Mouse (Mus musculus): ENCODE results near the gene Timm13. TPM values are rescaled to one million over a fixed set of nuclear protein-coding genes. Genes with fewer than 3 reads are reported as not detected.

Gene Timm13
- polyA plus RNA-seq (2015; fragmentation: Nextera tagmentation; extraction: Ambion mirVana): 318 and 330 TPM in 2 replicates

DNA sequence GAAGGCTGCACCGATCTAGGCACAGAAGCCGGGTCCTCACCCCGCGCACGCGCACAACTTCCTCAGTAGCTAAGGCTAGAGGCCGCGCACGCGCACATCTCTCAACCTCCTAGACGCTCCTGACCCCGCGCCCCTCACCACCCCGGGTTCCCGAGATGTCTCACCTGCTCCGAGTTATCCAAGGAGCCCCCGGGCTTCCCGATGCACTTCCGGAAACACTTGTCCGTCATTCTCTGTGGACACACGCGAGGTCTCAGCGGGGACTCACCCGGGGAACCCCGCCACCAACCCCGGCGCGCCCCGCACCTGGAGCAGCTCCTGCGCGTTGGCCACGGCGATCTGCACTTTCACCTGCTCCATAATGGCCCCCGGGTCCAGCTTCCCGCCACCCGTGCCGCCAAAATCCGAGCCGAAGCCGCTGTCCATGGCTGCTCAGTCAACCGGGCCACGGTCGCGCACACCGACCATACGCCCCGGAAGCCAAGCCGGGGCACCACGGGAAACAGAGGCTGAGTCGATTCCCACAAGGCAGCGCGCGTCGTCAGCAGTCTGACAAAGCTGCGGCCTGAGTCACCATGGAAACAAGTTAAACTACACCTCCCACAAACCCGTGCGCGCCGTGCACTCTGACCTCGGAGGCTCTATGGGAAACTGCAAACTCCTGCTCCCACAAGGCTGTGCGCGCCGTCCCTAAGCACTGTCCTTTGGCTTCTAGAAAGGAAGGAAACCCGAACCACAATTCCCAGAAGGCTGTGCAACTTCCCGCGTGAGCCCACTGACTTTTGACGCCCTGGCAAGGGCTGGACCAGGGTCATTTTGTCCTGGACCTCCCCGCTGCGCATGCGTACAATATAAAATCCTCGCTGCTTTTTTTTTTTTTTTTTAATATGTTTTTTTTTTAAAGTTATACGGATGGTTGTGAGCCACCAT, at the start of gene Timm13:
Gene Timm13 (minus strand): TSS at position 652 of the 930 bp plus-strand sequence.
- peak; percentile 96 for ATAC-seq (replicated peaks)
- Histone ChIP-seq H3K4me3 (peak within 1 kb of the TSS; percentile 84), H3K4me2 (peak within 1 kb of the TSS; percentile 76), H3K27ac (peak within 1 kb of the TSS; percentile 89), H3K27me3 (replicated peaks) (no peaks in the 10 kb centered on the region), H3K36me3 (replicated peaks) (peaks cover 35% of the 10 kb centered on the region), H3K9ac (peak within 1 kb of the TSS; percentile 83), H3K4me1 (peaks cover 19% of the 10 kb centered on the region), H3K9me3 (no peaks in the 10 kb centered on the region)
- WGBS: under 1% methylated on average over 72 of the region's 72 CpGs

DNA sequence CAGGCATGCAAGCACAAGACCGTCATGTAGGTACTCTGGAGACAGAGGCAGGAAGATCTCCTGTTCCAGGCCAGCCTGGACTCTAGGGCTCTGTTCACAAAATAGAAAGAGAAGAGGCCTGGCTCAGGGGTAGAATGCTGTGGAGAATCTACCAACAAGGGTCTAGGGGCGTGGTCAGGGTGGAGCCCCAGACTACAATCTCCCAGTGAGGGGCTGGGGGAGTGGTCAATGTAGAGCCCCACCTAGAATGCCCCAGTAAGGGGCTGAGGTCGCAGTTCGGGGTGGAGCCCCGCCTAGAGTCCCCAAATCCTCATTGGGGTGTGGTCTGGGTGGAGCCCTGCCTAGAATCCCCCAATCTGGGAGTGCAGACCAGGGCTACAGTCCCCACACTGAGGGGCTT, 49.5 kb upstream of the Timm13 start:
- Histone ChIP-seq H3K9ac (no peak overlapping the region), H3K4me1 (0 out of 2 replicates have a peak, but pooled peaks cover 3% of the 10 kb centered on the region), H3K9me3 (no peaks in the 10 kb centered on the region), H3K4me2 (no peak overlapping the region), H3K4me3 (no peak overlapping the region), H3K36me3 (replicated peaks) (no peaks in the 10 kb centered on the region), H3K27me3 (replicated peaks) (no peaks in the 10 kb centered on the region; the same call in 1 of the 2 replicates), H3K27ac (no peak overlapping the region)
- WGBS: 31% methylated on average over 5 of the region's 5 CpGs
- ATAC-seq (replicated peaks): no peak

DNA sequence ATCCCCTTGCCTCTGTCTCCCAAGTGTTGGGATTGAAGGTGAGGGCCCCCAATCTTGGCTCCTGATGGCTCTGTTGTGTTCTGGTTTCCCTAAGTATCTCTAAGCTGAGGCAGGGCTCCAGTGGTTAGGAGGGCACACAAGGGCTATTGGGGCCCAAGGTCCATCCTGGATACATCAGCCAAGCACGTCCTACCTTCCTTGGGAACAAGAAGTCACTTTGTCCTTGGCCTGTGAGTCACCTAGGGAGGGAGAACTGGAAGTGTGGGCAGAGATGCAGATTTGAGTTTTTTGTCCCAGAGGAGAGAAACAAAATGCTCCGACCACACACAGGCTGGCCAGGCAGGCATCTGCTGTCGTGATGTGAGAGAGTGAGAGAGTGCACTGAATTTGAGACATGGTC, 48.3 kb upstream of the Timm13 start:
- no peaks in the 10 kb centered on the region for H3K4me1 ChIP-seq
- no peak for ATAC-seq (replicated peaks)
- 76% methylated on average over 3 of the region's 3 CpGs for WGBS
- H3K9me3 ChIP-seq: no peaks in the 10 kb centered on the region
- no peak overlapping the region for H3K4me2 ChIP-seq
- H3K27me3 ChIP-seq (replicated peaks): no peaks in the 10 kb centered on the region; the same call in 1 of the 2 replicates
- no peak overlapping the region for H3K4me3 ChIP-seq
- H3K36me3 ChIP-seq (replicated peaks): no peaks in the 10 kb centered on the region
- no peak overlapping the region for H3K9ac ChIP-seq
- no peak overlapping the region for H3K27ac ChIP-seq

DNA sequence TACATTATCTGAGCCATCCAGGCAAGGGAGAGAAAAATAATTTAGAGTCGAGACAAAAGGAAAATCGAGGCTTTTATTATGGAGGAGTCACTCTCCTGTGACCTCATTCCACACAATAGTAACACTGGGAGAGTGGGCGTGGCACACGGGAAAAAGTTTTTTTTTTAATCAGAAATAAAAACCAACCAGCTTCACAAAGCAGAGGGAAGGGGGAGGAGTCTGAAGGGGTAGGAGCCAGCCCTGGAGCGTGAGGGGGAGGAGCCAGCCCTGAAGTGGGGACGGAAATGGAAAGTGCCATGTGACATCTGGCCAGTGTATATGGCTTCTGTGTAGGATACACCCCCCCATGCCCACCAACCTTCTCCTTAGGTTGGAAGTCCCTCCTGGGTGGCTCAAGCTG, 47.8 kb upstream of the Timm13 start:
- 25% methylated on average over 6 of the region's 6 CpGs for WGBS
- no peak overlapping the region for H3K4me2 ChIP-seq

DNA sequence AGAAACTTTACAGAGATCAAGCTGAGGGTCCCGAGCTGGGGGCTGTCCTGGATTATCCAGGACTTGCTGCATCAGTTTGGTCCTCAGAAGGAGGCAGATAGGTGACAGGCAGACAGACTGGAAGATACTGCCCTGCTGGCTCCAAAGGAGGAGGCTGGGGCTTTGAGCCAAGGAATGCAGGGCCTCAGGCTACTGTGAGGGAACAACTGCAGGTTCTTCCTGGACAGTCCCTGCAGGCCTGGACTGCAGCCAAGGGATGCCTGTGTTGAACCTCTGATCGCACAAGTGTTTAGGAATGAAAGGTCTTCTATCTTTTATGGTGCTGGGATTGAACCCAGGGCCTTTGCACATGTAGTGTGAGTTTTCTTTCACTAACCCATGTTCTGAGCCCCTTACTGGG, 47.0 kb upstream of the Timm13 start:
- H3K4me3 ChIP-seq: no peak overlapping the region
- no peaks in the 10 kb centered on the region for H3K4me1 ChIP-seq
- no peak overlapping the region for H3K27ac ChIP-seq
- H3K36me3 ChIP-seq (replicated peaks): no peaks in the 10 kb centered on the region
- H3K9me3 ChIP-seq: no peaks in the 10 kb centered on the region
- no peaks in the 10 kb centered on the region; the same call in 1 of the 2 replicates for H3K27me3 ChIP-seq (replicated peaks)
- 59% methylated on average over 2 of the region's 2 CpGs for WGBS
- no peak for ATAC-seq (replicated peaks)
- H3K9ac ChIP-seq: no peak overlapping the region
- no peak overlapping the region for H3K4me2 ChIP-seq

More for the DNA sequence above, 47.8 kb upstream of the Timm13 start:
- Histone ChIP-seq H3K4me3 (no peak overlapping the region), H3K4me1 (no peaks in the 10 kb centered on the region), H3K9ac (no peak overlapping the region), H3K9me3 (no peaks in the 10 kb centered on the region), H3K36me3 (replicated peaks) (no peaks in the 10 kb centered on the region), H3K27me3 (replicated peaks) (no peaks in the 10 kb centered on the region; the same call in 1 of the 2 replicates), H3K27ac (no peak overlapping the region)
- ATAC-seq (replicated peaks): no peak

DNA sequence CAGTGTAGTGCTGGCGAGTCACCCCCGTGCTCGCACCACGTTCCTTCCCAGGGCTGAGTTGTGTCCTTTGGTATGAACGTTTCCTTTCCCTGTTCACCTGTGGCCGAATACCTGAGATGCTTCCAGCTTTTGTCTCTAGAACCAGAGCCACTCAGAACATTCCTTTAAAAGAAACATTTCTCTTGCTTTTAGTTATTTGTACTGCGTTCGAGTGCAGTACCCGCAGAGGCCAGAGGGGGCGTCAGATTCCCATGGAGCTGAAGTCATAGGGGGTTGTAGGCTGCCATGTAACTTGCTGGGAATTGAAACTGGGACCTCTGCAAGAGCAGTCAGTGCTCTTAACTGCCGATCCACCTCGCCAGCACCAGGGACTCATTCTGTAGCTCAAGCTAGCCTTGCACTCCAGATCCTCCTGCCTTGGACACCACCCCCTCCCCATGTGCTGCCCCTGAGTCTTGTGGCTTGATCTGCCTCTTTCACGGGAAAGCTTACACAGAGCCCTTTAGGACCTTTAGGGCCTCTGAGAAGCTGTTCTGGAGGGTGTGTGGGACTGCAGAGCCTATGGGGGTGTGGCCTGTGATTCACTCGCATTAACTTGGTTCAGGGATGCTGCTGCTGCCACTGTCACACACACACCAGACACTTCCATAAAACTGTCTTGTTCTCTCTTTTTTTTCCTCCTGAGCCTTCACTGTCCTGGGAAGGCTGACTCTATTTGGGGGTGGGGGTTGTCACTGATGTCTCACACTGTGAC, 46.1 kb upstream of the Timm13 start:
- Histone ChIP-seq H3K9me3 (no peaks in the 10 kb centered on the region), H3K4me2 (no peak overlapping the region), H3K27ac (no peak overlapping the region), H3K9ac (no peak overlapping the region), H3K27me3 (replicated peaks) (no peaks in the 10 kb centered on the region; the same call in 1 of the 2 replicates), H3K4me1 (no peaks in the 10 kb centered on the region), H3K36me3 (replicated peaks) (no peaks in the 10 kb centered on the region), H3K4me3 (no peak overlapping the region)
- 64% methylated on average over 14 of the region's 14 CpGs for WGBS
- no peak for ATAC-seq (replicated peaks)

DNA sequence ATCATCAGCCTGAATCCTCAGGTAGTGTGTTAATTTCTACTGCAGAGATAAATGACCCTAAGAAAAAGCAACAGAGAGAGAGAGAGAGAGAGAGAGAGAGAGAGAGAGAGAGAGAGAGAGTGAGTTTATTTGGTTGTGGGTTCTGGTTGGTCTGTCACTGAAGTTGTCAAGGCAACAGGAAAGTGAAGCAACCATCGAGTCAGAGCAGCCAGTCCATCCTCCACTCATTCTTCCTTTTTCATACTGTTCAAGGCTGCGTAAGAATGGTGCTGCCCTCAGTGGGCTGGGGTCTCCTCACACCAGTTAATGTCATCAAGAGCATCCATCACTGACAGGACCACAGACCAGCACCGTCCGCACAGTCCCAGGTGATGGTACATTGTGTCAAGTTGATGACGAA, 43.5 kb upstream of the Timm13 start:
- Histone ChIP-seq H3K27ac (no peak overlapping the region), H3K9ac (no peak overlapping the region), H3K4me2 (no peak overlapping the region), H3K27me3 (replicated peaks) (peaks cover 5% of the 10 kb centered on the region), H3K9me3 (no peaks in the 10 kb centered on the region), H3K4me3 (no peak overlapping the region), H3K4me1 (peaks cover 15% of the 10 kb centered on the region), H3K36me3 (replicated peaks) (no peaks in the 10 kb centered on the region)
- WGBS: 89% methylated on average over 5 of the region's 5 CpGs
- ATAC-seq (replicated peaks): no peak

DNA sequence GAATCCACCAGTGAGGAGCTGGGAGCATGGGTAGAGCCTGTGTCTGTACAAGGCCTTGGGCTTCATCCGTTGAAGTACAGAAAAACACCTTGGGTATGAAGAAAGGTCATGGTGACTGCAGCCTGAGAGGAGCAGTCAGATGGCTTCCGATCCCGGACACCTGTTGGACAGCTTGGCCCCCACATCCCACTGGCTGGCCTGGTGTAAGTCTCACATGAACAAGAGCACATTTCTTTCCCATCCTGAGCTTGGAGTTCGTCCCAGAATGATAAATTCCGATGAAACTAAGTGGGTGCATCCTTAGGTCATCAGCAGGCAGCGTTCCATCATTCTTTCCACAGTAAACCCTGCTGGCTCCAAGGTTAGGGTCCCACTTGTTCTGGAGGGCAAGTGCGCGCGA, 42.9 kb upstream of the Timm13 start:
- Histone ChIP-seq H3K27ac (no peak overlapping the region), H3K36me3 (replicated peaks) (no peaks in the 10 kb centered on the region), H3K4me3 (no peak overlapping the region), H3K27me3 (replicated peaks) (peaks cover 5% of the 10 kb centered on the region), H3K4me1 (peaks cover 20% of the 10 kb centered on the region), H3K4me2 (no peak overlapping the region), H3K9ac (no peak overlapping the region), H3K9me3 (no peaks in the 10 kb centered on the region)
- ATAC-seq (replicated peaks): no peak
- 78% methylated on average over 9 of the region's 9 CpGs for WGBS

DNA sequence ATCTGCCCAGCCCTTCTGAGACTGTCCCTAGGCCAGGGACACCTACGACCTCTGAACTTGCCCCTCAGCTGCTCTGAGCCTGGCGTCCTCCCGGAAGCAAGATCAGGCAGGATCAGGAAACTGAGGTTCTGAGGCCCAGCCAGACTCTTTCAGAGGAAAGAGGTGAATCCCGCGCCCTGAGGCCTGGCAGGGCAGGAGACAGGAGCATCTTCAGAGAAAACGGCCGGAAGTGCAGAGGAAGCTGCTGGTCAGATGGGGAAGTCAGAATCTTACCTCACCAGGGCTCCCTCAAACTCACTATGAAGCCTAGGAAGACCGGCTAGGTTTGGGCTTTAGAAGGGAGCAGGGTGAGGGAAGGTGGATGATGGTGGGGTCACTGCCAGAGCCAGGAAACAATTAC, 42.1 kb upstream of the Timm13 start:
- Histone ChIP-seq H3K4me1 (peaks cover 23% of the 10 kb centered on the region), H3K4me3 (no peak overlapping the region), H3K9me3 (no peaks in the 10 kb centered on the region), H3K4me2 (no peak overlapping the region), H3K36me3 (replicated peaks) (no peaks in the 10 kb centered on the region), H3K27me3 (replicated peaks) (peaks cover 10% of the 10 kb centered on the region), H3K27ac (no peak overlapping the region), H3K9ac (no peak overlapping the region)
- 69% methylated on average over 8 of the region's 8 CpGs for WGBS
- no peak for ATAC-seq (replicated peaks)

DNA sequence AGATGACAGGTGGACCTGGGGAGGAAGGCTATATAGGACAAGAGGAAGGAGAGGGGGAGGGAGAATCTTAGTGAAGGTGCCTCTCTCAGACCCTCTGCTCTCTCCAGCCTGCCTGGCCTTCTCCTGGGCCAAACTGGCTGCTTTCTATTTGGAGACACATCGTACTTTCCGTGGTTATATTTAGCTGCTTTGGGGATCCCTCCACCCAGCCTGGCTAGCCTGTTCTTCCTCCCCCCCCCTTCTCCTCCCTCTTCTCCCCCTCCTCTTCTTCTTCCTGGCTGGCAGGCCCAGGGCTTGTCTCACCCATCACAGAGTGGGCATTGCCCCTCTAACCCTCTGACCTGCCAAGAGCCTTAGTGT, 40.2 kb upstream of the Timm13 start:
- Histone ChIP-seq H3K4me2 (no peak overlapping the region), H3K27me3 (replicated peaks) (peaks cover 29% of the 10 kb centered on the region), H3K9ac (no peak overlapping the region), H3K9me3 (no peaks in the 10 kb centered on the region), H3K36me3 (replicated peaks) (no peaks in the 10 kb centered on the region), H3K27ac (no peak overlapping the region), H3K4me3 (no peak overlapping the region), H3K4me1 (peaks cover 43% of the 10 kb centered on the region)
- ATAC-seq (replicated peaks): no peak
- 45% methylated on average over 2 of the region's 2 CpGs for WGBS

DNA sequence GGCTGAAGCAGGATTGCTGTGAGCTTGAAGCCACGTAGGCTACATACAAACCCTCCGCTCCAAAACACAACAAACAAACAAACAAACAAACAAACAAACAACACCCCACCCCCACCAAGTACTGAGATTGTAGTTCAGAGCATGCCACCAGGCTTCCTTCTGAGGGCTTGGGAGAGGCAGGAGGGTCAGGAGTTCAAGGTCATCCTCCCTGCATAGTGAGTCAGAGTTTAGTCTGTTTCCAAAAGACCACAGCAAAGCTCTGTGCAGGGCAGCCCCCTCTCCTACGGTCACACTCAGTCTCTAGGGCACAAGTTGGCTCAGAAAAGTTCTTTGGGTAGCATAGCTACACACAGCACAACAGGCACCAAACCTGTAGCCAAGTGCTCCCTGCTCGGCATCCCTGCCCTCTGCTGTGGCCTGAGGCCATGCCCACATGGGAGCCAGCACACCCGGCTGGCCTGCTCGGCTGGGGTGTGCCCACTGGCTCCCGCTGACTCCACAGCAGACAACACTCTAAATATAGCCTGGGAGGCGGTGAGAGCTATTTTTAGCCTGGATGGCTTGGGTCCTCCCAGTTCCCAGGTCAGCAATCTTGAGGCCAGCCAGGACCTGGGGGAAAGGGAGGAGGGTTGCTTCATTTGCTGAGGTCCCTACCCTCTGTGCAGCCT, 39.7 kb upstream of the Timm13 start:
- Histone ChIP-seq H3K4me3 (peak overlapping the region; percentile 41), H3K27ac (peak overlapping the region; percentile 69), H3K9ac (peak overlapping the region; percentile 44; the same call in 1 of the 2 replicates), H3K36me3 (replicated peaks) (no peaks in the 10 kb centered on the region), H3K9me3 (no peaks in the 10 kb centered on the region), H3K27me3 (replicated peaks) (peaks cover 34% of the 10 kb centered on the region), H3K4me2 (peak overlapping the region; percentile 85), H3K4me1 (peaks cover 48% of the 10 kb centered on the region)
- WGBS: 54% methylated on average over 8 of the region's 8 CpGs
- no peak for ATAC-seq (replicated peaks)

DNA sequence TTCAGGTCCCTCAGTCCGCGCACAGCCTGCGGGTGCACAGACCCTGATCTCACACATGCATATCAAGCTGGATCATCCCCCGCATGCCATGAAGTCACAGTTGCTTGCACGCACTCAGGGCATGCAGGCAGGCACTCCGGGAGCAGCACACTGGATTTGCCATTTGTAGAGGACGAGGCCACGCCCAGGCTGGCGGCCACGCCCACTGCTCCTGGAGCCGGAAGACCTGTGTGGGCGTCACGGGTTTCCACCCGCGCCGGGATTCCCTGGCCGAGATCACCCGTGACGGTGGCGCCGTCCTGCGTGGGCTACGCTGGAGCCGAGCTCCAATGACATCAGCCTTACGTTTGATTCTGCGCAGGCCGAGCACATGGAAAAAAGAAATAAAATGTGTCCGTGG, 38.9 kb upstream of the Timm13 start:
- H3K4me3 ChIP-seq: peak overlapping the region; percentile 41
- WGBS: 3% methylated on average over 28 of the region's 28 CpGs
- H3K4me2 ChIP-seq: peak overlapping the region; percentile 85
- peak overlapping the region; percentile 44; the same call in 1 of the 2 replicates for H3K9ac ChIP-seq
- peak; percentile 52 for ATAC-seq (replicated peaks)
- peaks cover 49% of the 10 kb centered on the region for H3K4me1 ChIP-seq
- no peaks in the 10 kb centered on the region for H3K36me3 ChIP-seq (replicated peaks)
- H3K27me3 ChIP-seq (replicated peaks): peaks cover 39% of the 10 kb centered on the region
- H3K9me3 ChIP-seq: no peaks in the 10 kb centered on the region
- peak overlapping the region; percentile 69 for H3K27ac ChIP-seq

Data from midbrain, embryonic 15.5 days (tissue).